Mouse (Mus musculus): ENCODE data around the gene Zfp423.

Gene Zfp423

GRCm38 (mm10) chr8:87745125-87745698 lies 214.2 kb downstream of the Zfp423 start:
- DNase-seq (ENCODE audit: low spot score), result no peak

- DNase-seq (ENCODE audit: low spot score), result no peak
Observed at GRCm38 (mm10) chr8:87744556-87744955, 214.8 kb downstream of the Zfp423 start.

DNA sequence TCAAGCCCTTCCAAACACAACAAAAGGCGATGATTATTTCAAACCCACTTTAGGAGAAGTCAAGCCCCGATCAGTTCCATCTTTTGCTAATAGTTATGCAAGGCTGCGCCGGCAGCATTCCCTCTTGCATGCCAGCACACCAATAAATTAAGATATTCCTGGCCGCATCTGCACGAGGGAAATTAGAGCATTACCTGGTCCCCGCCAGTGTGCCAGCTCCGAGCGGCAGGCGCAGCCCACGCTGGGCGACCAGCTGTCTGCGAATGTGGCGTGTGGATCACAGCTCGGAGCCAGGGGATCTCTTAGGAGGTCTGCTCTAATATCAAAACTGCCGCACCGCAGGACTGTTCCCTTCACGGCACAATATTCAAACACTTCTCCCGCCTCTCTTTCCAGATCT lies 217.4 kb downstream of the Zfp423 start:
- DNase-seq (ENCODE audit: low spot score), result no peak

DNA sequence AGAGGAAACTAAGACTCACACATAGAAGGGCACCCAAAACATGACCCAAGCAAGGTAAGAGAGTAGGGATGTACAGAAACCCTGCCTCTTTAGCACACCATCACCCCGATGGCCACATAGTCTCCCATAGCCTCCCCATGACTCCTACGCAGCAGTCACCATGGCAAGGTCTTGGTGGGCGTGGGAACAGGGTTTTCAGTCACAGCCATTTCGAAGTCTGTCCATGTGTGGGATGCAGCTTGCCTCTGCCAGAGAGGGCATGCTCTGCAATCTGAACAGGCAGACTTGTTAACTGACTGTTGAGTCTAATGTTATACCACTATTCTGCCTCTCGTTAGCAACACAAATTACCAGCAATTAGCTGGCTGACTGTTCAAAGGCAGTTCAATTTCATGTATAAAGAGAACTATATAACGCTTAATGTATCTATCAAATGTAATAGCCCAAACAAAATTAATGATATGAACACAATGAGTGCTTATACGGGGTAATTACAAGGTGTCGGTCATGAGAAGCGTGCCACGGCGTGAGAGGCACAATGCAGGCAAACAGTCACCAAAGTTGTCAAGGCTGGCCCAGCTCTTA lies 218.4 kb downstream of the Zfp423 start:
- no peak for DNase-seq (ENCODE audit: low spot score)

- no peak for DNase-seq (ENCODE audit: low spot score)
Observed at GRCm38 (mm10) chr8:87737900-87738299, 221.5 kb downstream of the Zfp423 start.

DNA sequence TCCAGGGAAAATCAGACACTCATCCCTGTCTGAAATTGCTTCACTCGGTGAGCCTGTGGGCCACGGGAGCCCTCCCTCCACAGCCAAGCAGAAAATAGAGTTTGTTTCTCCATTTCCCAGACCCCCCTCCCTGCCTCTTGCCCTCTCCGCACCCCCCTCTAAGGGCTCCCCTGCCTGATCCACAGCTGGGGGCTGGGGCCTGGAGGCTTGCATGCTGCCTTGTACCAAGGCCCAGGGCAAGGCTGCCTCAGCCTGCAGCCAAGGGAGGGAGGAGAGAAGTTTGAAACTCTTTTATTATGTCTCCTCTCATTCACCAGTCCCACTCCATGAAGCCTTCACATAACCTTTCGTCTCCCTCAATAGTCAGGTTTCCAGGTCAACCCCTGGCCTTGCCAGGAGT lies 224.5 kb downstream of the Zfp423 start:
- no peak for DNase-seq (ENCODE audit: low spot score)

DNA sequence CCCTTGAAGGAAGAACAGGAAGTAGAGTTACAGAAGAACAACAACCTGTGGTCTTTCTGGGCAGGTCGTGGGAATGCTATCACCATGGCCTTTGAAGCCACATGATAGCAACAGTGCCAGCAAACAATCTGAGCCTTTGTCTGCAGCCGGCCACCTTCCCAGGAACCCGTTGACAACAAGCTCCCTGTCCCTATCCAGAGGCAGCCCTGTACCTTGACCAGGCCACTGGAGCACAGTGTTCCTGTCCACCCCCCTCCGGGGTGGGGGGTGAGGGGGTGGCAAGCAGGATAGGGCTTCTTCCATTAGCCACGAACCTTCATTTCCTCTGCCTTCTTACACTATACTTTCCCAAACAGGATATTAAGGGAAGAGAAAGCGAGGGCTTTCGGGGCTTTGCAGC lies 224.9 kb downstream of the Zfp423 start:
- peak; percentile 17 for DNase-seq (ENCODE audit: low spot score)

DNA sequence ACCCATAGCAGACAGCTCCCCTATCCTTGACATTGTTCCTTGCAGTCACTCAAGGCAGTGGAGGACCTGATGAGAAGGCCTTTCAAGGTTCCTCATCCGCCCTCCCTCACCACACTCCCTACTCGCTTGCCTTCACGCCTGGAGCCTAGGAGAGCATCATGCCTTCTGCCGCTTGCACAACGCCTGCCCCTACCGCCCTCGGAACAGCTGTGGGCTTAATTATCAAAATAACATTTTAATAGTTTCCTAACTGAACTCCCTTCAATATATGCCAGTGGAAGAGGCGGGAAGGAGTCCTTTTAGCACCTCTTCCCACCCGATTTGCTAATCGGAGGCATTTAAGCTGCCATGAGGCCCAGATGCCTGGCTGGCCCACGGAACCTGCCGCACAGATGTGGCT lies 228.3 kb downstream of the Zfp423 start:
- DNase-seq (ENCODE audit: low spot score), result no peak

DNA sequence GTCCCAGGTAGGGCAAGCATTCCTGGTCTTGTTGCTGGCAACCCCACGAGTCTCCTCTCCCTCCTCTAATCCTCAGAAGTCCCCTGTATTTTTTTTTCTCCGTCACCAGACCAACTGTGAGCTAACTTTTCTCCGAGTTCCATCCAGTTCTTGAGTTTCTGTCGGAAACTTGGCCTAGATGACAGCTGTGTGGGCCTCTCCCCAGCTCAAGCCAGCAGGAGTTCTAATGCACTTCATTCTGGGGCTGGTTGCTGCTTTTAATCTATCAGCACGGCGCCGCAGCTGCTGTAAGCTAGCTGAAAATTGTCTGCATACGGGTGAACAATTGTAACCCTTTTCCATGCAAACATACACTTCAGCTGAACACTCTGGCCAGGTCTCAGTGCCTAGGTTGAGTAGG lies 236.4 kb downstream of the Zfp423 start:
- DNase-seq (ENCODE audit: low spot score), result no peak

DNA sequence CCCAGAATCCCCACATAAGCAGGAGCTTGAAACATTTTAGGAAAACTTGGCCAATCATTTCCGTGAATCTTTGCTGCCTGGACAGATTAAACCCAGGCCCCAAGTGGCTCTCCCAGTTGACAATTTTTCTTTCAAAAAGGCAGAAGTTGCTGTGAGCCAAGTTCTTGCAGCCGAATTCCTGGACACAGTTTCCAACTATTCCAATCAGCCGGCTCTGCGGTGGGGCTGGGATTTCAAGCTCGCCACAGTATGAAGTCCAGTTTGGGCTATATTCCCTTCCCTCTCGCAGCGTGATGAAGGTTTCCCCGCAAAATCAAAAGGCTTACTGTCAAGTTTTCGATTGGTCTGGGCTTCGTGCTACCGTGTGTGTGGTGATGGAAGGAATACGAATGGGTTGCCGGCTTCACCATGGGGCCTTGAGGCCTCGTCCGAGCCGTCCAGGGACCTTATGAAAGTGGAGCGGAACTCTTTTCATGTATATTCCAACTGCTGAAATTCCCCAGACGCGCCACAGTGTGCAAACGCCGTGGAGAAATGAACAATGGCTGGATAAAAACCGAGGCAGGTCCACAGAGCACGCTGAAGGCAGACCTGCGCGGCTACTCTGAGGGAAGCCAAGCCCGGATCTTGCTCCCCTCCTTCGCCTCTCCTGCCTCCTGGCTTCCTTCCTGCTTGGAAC lies 240.1 kb downstream of the Zfp423 start:
- no peak for DNase-seq (ENCODE audit: low spot score)

GRCm38 (mm10) chr8:87717445-87717844 lies 241.9 kb downstream of the Zfp423 start:
- no peak for DNase-seq (ENCODE audit: low spot score)

GRCm38 (mm10) chr8:87716726-87717248 lies 242.6 kb downstream of the Zfp423 start:
- DNase-seq (ENCODE audit: low spot score), result no peak

DNA sequence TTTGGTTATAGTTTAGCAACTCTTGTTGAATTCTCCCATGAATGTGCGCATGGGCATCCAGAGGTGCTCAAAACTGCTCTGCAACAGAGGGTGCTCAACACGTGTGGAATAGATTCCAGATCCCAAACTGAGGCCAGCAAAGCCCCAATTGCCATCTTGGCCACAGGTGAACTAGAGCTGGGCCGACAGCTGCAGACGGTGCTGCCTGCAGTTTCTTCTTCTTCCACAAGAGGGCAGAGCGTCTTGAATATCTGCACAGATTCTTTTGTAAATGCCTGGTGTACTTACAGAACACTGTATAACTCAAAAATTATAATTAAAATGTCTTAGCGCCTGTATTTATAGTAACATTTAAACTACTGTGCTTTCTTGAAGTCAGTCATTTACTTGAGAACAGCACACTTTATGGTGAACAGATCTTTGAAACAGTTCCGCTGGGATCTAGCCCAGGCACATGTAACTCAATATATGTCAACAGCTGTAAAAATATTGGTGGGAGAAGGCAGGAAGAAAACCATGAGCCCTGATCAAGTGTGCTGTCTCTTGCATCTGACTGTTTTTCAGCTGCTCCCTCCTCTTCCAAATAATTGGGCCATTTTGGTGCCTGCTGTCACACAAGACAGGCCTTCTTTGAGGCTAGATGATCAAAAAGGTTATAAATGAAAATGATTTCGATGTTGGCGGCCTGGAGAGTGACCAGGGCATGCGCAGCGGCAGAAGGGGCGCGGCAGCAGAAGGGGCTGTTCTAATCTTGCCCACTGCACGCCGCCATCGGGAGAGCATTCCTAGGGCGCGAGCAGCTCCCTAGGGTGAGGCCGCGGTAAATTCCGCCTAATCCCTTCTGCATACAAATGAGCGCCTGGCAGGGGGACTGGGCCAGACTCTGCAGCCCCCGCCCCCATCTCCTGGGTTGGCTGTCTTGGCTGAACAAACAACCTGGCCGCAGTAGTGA lies 243.4 kb downstream of the Zfp423 start:
- peak; percentile 37 for DNase-seq (ENCODE audit: low spot score)

- DNase-seq (ENCODE audit: low spot score), result no peak
Observed at GRCm38 (mm10) chr8:87713946-87714345, 245.4 kb downstream of the Zfp423 start.

DNA sequence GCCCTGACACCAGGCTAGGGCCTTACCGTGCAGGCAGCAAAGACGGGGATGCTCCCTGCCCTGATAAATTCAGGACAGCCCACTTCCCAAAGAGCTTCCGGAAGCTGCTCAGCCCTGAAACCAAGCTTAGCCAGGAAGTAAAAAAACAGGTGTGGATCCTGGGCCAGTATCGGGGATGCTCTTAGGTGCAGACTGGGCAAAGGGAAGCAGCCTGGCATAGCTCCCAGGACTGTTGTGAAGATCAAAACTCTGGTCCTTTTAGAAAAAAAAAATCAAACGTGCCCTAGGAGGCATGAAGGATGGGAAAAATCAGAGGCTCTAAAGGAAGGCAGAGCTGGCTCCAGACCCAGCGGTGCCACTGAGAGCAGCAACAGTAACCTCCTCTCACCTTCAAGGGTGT lies 247.4 kb downstream of the Zfp423 start:
- DNase-seq (ENCODE audit: low spot score), result no peak

- DNase-seq (ENCODE audit: low spot score), result no peak
Observed at GRCm38 (mm10) chr8:87708127-87708637, 251.2 kb downstream of the Zfp423 start.

GRCm38 (mm10) chr8:87707176-87707575 lies 252.2 kb downstream of the Zfp423 start:
- no peak for DNase-seq (ENCODE audit: low spot score)

GRCm38 (mm10) chr8:87704756-87705155 lies 254.6 kb downstream of the Zfp423 start:
- no peak for DNase-seq (ENCODE audit: low spot score)

- peak; percentile 10 for DNase-seq (ENCODE audit: low spot score)
Observed at GRCm38 (mm10) chr8:87702790-87703311, 256.5 kb downstream of the Zfp423 start.

DNA sequence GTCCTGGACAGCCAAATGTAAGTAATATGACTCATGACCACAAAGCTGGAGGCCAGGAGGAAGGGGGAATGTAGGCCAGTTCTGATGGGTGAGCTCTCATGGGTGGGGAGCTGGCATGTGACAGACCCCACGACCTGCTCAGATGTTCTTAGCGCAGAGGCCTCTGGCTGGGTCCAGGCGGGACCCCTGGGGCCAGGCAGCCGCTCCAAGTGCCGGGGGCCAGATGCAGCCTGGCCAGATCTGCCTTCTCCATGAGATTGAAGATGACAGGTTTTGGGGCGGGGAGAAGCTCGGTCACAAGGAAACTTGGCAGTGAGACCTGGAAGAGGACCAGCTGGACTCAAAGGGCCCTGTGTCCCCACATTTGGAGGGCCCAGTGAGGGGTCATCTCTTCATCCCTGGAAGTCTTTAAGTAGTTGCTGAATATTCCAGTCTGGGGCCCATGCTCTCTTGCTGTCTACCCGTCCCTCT lies 257.3 kb downstream of the Zfp423 start:
- DNase-seq (ENCODE audit: low spot score), result no peak

GRCm38 (mm10) chr8:87701583-87701982 lies 257.8 kb downstream of the Zfp423 start:
- no peak for DNase-seq (ENCODE audit: low spot score)

DNA sequence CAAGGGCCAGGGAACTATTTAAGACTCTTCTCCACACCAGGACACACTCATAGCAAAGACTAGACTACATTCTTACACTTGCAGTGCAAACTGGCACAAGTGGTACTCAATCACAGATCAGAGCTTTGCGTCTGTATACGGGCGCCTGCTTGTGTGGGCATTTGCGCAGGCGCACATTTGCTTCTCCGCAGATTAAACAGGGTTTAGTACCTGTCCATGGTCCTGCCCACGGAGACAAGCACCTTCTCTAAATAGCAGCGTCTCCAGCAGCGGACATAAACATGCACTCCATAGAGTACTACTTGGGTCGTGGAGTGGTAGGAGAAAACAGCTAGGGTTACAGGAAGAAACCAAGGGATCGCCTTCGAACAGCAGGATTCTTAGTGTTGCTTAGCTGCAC lies 259.1 kb downstream of the Zfp423 start:
- no peak for DNase-seq (ENCODE audit: low spot score)

Data from testis, postnatal 14 days (tissue).